Mouse (Mus musculus) hindbrain, embryonic 15.5 days (tissue): Measurements from ENCODE around the gene Dqx1. TPM values are rescaled to one million over a fixed set of nuclear protein-coding genes. Genes with fewer than 3 reads are reported as not detected.

Experiments used
- ATAC-seq: fragments of 200-750 bp; cut with Nextera tagmentation; 2 replicates; pipeline ENCODE4 v1.8.0; 2017; ENCODE audit warnings: low read depth, moderate number of reproducible peaks, moderate TSS enrichment; ENCODE audit not compliant: low FRiP score
- H3K27ac ChIP-seq: fragments of 300-500 bp; sonication (generic); replicated peaks from 2 replicates; pipeline ENCODE4 v1.5.1; 2015; ENCODE audit warnings: mild to moderate bottlenecking, inconsistent platforms
- H3K27me3 ChIP-seq: fragments of 300-500 bp; sonication (generic); 2 replicates; pipeline ENCODE4 v1.6.1; 2015; ENCODE audit warnings: control low read depth, inconsistent platforms
- H3K36me3 ChIP-seq: fragments of 300-500 bp; sonication (generic); 2 replicates; pipeline ENCODE4 v1.6.1; 2015; ENCODE audit warnings: control low read depth, inconsistent platforms
- H3K4me1 ChIP-seq: fragments of 300-500 bp; sonication (generic); replicated peaks from 2 replicates; pipeline ENCODE4 v1.6.1; 2015; ENCODE audit warnings: control low read depth, inconsistent platforms
- H3K4me2 ChIP-seq: fragments of 300-500 bp; sonication (generic); 2 replicates; pipeline ENCODE4 v1.6.1; 2015; ENCODE audit warnings: moderate library complexity, mild to moderate bottlenecking, inconsistent platforms
- H3K4me3 ChIP-seq: fragments of 300-500 bp; sonication (generic); 2 replicates; pipeline ENCODE4 v1.5.1; 2015; ENCODE audit warnings: mild to moderate bottlenecking, inconsistent platforms
- H3K9ac ChIP-seq: fragments of 300-500 bp; sonication (generic); 2 replicates; pipeline ENCODE4 v1.6.1; 2015; ENCODE audit warnings: inconsistent platforms
- H3K9me3 ChIP-seq: fragments of 300-500 bp; sonication (generic); 2 replicates; pipeline ENCODE4 v1.6.1; 2016; ENCODE audit warnings: control low read depth, inconsistent platforms
- WGBS: fragments of 180-500 bp; shearing (Covaris S2); methylation state at CpG from one replicate; pipeline ENCODE4 v1.1.7; 2015; 5-methylcytosine and 5-hydroxymethylcytosine counted together
- polyA plus RNA-seq: library from polyadenylated mRNA; unstranded; fragments of >200 nt; fragmentation: Nextera tagmentation; extraction: Ambion mirVana; gene quantifications from 2 replicates; pipeline ENCODE4 v1.2.1, GENCODE M21; 2015

Dqx1 gene
- polyA plus RNA-seq, 1 experiment from 2014 or later = 0.62 TPM

GRCm38 (mm10) chr6:83101688-83102556 lies 44.3 kb downstream of the Dqx1 start:
- H3K9ac ChIP-seq = peak overlapping the region; percentile 80
- peak overlapping the region; percentile 86 for H3K27ac ChIP-seq
- H3K4me2 ChIP-seq = peak overlapping the region; percentile 95
- H3K9me3 ChIP-seq = no peaks in the 10 kb centered on the region
- peaks cover 4% of the 10 kb centered on the region; the same call in 1 of the 2 replicates for H3K27me3 ChIP-seq
- WGBS = under 1% methylated on average over 71 of the region's 74 CpGs
- peaks cover 21% of the 10 kb centered on the region for H3K4me1 ChIP-seq
- ATAC-seq = peak; percentile 73
- H3K36me3 ChIP-seq = no peaks in the 10 kb centered on the region
- H3K4me3 ChIP-seq = peak overlapping the region; percentile 62

GRCm38 (mm10) chr6:83103130-83103650 lies 45.5 kb downstream of the Dqx1 start:
- H3K9ac ChIP-seq = peak overlapping the region; percentile 80
- ATAC-seq = no peak
- H3K4me2 ChIP-seq = peak overlapping the region; percentile 95
- peak overlapping the region; percentile 62 for H3K4me3 ChIP-seq
- no peak overlapping the region for H3K27ac ChIP-seq
- 49% methylated on average over 11 of the region's 11 CpGs for WGBS
- peaks cover 1% of the 10 kb centered on the region; the same call in 1 of the 2 replicates for H3K27me3 ChIP-seq
- H3K9me3 ChIP-seq = no peaks in the 10 kb centered on the region
- H3K4me1 ChIP-seq = peaks cover 30% of the 10 kb centered on the region
- H3K36me3 ChIP-seq = peaks cover 2% of the 10 kb centered on the region; the same call in 1 of the 2 replicates

GRCm38 (mm10) chr6:83104158-83104557 lies 46.5 kb downstream of the Dqx1 start:
- no peak for ATAC-seq
- peaks cover 2% of the 10 kb centered on the region; the same call in 1 of the 2 replicates for H3K36me3 ChIP-seq
- H3K27me3 ChIP-seq = no peaks in the 10 kb centered on the region
- H3K4me2 ChIP-seq = no peak overlapping the region
- 60% methylated on average over 4 of the region's 4 CpGs for WGBS
- H3K4me3 ChIP-seq = no peak overlapping the region
- H3K9me3 ChIP-seq = no peaks in the 10 kb centered on the region
- H3K9ac ChIP-seq = no peak overlapping the region
- H3K4me1 ChIP-seq = peaks cover 35% of the 10 kb centered on the region
- H3K27ac ChIP-seq = no peak overlapping the region

DNA sequence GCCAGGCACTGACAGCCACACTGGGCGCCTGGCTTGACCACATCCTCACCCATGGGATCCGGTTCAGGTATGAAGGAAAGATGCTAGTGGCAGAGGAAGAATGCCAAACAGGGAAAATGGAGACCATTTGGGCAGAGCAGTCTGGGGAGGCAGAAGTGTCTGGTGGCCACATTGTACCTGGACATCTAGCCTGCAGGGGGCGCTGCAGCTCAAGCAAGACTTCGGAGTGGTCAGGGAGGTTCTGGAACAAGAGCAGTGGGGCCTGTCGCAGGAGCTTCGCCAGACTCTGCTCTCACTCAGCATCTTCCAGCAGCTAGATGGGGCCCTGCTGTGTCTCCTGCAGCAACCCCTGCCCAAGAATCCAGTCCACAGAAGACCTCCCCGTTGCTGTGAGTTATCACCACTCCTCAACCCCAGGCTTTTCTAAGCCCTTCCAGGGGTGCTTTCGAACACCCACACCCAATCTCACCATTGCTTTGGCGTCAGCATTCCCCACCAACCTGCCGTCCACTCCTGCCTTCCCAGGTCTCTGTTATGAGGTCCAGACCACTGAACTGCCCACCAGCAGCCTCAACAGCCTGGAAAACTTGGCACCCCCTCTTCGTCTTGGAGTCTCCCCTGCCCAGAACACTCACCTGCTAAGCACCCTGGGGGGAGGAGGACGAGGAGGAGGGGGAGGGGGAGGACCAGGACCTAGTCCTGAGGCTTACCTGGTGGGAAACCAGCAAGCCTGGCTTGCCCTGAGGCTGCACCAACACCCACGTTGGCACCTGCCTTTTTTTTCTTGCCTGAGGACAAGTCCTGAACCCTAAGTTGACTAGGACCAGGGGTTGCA lies 50.1 kb downstream of the Dqx1 start:
- Histone ChIP-seq H3K27me3 (no peaks in the 10 kb centered on the region), H3K4me1 (peaks cover 36% of the 10 kb centered on the region), H3K27ac (peak overlapping the region; percentile 86; the same call in 1 of the 2 replicates), H3K9me3 (no peaks in the 10 kb centered on the region), H3K36me3 (peaks cover 2% of the 10 kb centered on the region; the same call in 1 of the 2 replicates), H3K4me3 (peak overlapping the region; percentile 81), H3K4me2 (peak overlapping the region; percentile 94), H3K9ac (peak overlapping the region; percentile 83)
- ATAC-seq = 0 out of 2 replicates have a peak, but pooled peaks have one; percentile 7
- WGBS = 34% methylated on average over 13 of the region's 13 CpGs

- Histone ChIP-seq H3K27me3 (no peaks in the 10 kb centered on the region), H3K4me3 (peak within 1 kb of the TSS; percentile 81), H3K4me2 (peak within 1 kb of the TSS; percentile 94), H3K4me1 (peaks cover 27% of the 10 kb centered on the region), H3K9me3 (no peaks in the 10 kb centered on the region), H3K9ac (peak within 1 kb of the TSS; percentile 83), H3K27ac (peak within 1 kb of the TSS; percentile 86), H3K36me3 (peaks cover 2% of the 10 kb centered on the region; the same call in 1 of the 2 replicates)
- ATAC-seq = peak; percentile 92
- WGBS = under 1% methylated on average over 76 of the region's 76 CpGs
These were observed 51.4 kb downstream of the Dqx1 start, which contains the start of gene Mrpl53 for GRCm38 (mm10) chr6:83108762-83109668. Gene Mrpl53 (plus strand): TSS chr6:83109040.

- H3K4me3 ChIP-seq = no peak overlapping the region
- no peaks in the 10 kb centered on the region for H3K9me3 ChIP-seq
- H3K27me3 ChIP-seq = no peaks in the 10 kb centered on the region
- WGBS = 88% methylated on average over 4 of the region's 4 CpGs
- no peak overlapping the region for H3K27ac ChIP-seq
- H3K4me2 ChIP-seq = no peak overlapping the region
- H3K9ac ChIP-seq = no peak overlapping the region
- H3K4me1 ChIP-seq = peaks cover 43% of the 10 kb centered on the region
- peaks cover 2% of the 10 kb centered on the region; the same call in 1 of the 2 replicates for H3K36me3 ChIP-seq
- ATAC-seq = no peak
These were observed 54.0 kb downstream of the Dqx1 start for GRCm38 (mm10) chr6:83111510-83112136.

DNA sequence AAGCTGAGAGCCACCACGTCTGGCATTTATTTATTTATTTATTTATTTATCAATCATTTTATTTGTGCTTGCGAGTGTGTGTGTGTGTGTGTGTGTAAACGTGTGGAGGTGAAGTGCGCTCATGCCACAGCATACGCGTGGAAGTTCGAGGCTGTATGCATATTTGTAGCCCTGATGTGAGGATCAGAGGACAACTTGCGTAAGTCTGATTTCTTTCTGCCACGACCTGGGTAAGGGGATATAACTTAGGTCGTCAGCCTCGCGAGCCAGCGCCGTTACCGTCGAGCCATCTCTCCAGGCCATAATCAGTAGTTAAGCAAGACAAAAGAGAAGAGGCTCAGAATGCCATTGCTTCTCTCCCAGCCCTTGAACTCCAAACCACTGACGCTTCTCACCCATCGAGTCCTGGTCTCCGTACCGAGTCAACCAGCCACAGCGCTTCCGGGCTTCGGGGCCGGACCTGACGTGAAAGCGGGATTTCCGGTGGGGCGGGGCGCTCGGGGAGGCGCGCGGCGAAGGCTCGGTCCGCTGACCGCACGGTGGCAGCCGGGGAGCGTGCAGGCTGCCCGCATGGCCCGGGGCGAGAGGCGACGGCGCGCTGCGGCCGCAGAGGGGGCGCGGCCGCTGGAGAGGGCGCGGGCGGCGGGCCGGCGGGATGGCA lies 57.5 kb downstream of the Dqx1 start, which contains the start of gene Mogs:
Gene Mogs (plus strand): TSS at position 486 of the 661 bp plus-strand sequence.
- Histone ChIP-seq H3K4me3 (peak within 1 kb of the TSS; percentile 70), H3K4me1 (peaks cover 46% of the 10 kb centered on the region), H3K27me3 (no peaks in the 10 kb centered on the region), H3K4me2 (peak within 1 kb of the TSS; percentile 95), H3K9me3 (no peaks in the 10 kb centered on the region), H3K36me3 (peaks cover 22% of the 10 kb centered on the region), H3K9ac (peak within 1 kb of the TSS; percentile 86), H3K27ac (peak within 1 kb of the TSS; percentile 81)
- ATAC-seq = peak; percentile 91
- WGBS = 1% methylated on average over 51 of the region's 58 CpGs

DNA sequence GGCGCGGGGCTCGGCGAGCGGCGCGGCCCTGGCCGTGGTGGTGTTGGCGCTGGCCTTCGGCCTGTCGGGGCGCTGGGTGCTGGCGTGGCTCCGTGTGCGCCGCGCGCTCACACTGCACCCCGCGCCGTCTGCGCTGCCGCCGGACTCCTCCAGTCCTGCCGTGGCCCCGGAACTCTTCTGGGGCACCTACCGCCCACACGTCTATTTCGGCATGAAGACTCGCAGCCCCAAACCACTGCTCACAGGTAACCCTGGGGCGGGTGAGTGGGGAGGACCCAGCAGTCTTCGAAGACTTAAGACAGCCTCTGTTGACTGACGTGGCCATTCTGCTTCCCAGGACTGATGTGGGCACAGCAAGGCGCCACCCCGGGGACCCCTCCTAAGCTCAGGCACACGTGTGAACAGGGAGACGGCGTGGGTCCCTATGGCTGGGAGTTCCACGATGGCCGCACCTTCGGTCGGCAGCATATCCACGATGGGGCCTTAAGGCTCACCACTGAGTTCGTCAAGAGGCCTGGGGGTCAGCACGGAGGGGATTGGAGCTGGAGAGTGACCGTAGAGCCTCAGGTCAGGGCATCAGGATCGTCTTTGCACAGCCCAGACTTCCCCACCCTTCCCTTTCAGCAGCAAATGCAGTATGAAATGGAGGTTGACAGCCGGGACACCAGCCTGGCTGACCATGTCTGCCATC lies 58.2 kb downstream of the Dqx1 start:
- WGBS = 2% methylated on average over 37 of the region's 48 CpGs
- Histone ChIP-seq H3K9ac (peak overlapping the region; percentile 86), H3K27me3 (no peaks in the 10 kb centered on the region), H3K4me2 (peak overlapping the region; percentile 95), H3K4me1 (peaks cover 48% of the 10 kb centered on the region), H3K27ac (peak overlapping the region; percentile 81), H3K9me3 (no peaks in the 10 kb centered on the region), H3K36me3 (peaks cover 22% of the 10 kb centered on the region), H3K4me3 (peak overlapping the region; percentile 70)
- peak; percentile 63 for ATAC-seq

- no peak for ATAC-seq
- H3K36me3 ChIP-seq = peaks cover 22% of the 10 kb centered on the region
- H3K9me3 ChIP-seq = no peaks in the 10 kb centered on the region
- peaks cover 48% of the 10 kb centered on the region for H3K4me1 ChIP-seq
- peak overlapping the region; percentile 86 for H3K9ac ChIP-seq
- H3K4me3 ChIP-seq = peak overlapping the region; percentile 70
- 0 out of 2 replicates have a peak overlapping the region, but pooled peaks have one; percentile 81 for H3K27ac ChIP-seq
- H3K27me3 ChIP-seq = no peaks in the 10 kb centered on the region
- H3K4me2 ChIP-seq = peak overlapping the region; percentile 95
- WGBS = 86% methylated on average over 11 of the region's 11 CpGs
These were observed 58.9 kb downstream of the Dqx1 start for GRCm38 (mm10) chr6:83116373-83117164.
